Mouse (Mus musculus) testis, postnatal 10 days (tissue): ENCODE measurements around the gene Olfr716.
"Not testable (repeated sequence)": the region's sequence is repeated elsewhere in the genome, so short reads cannot be mapped to it uniquely, and the experiment has no call there.

Experiments used
- DNase-seq: peaks from one replicate; pipeline ENCODE4 v3.0.0; 2021; ENCODE audit warnings: low spot score

Olfr716 gene

DNA sequence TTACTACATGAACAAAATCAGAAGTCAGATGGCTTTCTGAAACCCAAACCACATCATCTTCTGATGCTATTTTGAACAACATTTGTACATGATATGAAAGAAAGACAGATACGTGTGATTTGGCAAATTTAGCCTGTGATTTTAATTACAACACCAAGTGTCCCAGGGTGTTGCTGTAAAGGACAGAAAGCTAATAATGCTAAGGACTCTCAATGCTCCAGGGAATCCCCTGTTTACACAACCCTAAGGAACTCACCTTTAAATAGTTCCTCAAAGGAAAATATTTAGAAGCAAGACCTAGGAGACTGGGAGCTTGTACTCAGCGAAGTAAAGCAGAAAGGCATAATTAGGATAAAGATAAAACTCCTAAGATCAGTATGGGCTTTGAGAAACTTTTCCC is at the start of gene Olfr716:
Gene Olfr716, plus strand, starts transcription at position 301 of the 400 bp plus-strand sequence.
- DNase-seq = not testable (repeated sequence)

DNA sequence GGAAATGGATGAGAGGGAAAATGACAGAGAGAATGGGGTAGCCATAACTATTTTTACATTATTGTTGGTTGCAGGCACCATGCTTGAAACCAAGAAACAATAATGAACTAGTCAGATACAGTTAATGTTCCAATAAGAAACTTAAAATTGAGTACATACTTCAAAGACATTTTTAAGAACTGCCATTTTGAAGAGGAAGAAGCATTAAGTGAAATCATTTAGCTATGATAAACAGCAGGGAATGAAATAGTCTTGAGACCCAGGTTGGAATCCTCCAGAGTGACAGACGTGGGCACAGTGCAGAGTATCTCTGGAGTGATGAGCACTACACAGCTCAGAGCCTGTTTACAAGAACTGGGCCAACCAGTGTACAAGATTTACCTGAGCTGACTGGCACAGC is 45.2 kb upstream of the Olfr716 start, which contains the start of gene Olfr17:
Gene Olfr17, plus strand, starts transcription at position 301 of the 400 bp plus-strand sequence.
- DNase-seq = no peak

DNA sequence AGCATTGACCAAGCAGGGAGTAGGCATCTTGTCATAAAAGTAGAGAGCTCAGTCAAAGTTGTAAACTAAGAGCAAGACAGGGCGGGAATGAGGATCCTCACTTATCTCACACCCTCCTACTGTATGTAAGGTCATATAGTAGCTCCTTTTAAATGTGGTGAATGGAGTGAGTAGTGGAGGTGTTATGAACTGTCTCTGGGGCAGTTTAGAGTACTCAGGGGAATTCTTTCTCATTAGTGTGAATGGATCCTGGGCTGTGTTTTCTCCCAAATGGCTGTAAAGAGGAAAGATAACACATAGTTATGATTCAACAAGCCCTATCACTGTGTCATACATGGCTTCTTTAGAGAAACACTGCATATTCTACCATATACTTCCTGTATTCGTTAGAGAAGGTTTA is 27.9 kb upstream of the Olfr716 start, which contains the start of gene Olfr715b:
Gene Olfr715b, minus strand, starts transcription at position 101 of the 400 bp plus-strand sequence.
- not testable (repeated sequence) for DNase-seq

DNA sequence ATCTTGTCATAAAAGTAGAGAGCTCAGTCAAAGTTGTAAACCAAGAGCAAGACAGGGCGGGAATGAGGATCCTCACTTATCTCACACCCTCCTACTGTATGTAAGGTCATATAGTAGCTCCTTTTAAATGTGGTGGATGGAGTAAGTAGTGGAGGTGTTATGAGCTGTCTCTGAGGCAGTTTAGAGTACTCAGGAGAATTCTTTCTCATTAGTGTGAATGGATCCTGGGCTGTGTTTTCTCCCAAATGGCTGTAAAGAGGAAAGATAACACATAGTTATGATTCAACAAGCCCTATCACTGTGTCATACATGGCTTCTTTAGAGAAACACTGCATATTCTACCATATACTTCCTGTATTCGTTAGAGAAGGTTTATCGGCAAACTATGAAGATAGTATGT is 7.1 kb upstream of the Olfr716 start, which contains the start of gene Olfr715:
Gene Olfr715, minus strand, starts transcription at position 101 of the 400 bp plus-strand sequence.
- not testable (repeated sequence) for DNase-seq

DNA sequence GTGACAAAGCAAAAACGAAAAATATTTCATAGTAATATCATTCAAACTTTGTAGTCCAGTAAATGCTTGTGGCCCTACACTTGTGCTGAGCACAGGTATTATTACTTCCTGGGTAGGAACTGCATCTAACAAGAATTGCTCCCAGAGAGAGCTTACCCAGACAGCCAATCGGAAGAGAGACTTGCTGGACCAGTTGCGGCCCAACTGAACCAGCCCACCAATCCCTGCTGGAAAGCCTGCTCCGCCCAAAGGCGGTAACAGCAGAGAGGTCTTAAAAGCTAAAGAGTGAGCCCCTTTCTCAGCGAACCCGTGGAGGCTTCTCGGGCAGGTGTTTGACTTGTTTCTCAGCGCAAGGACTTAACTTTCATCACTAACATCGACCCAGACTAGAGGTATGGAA is 28.6 kb downstream of the Olfr716 start, which contains the start of gene Nlrp14:
Gene Nlrp14, plus strand, starts transcription at position 301 of the 400 bp plus-strand sequence.
- DNase-seq = no peak

DNA sequence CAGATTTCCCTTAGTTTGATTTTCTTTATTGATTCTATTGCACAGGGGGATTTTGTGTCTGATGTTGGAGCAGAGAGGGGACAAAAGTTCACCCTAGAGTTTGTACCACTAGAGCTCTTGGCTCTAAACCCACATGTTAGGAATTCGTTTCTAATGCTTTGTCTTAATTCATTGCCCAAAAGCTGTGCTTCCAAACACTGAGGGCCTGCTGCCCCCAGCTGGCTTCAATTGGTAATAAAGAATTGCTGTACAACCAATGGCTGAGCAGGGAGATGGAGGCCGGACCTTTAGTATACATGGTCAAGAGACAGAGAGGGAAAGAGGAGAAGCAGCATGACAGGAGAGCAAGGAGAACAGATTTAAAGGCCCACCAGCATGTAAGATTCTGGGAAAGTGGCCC is 42.3 kb downstream of the Olfr716 start:
- no peak for DNase-seq
